Mouse (Mus musculus) kidney, embryonic 16.5 days (tissue): Measurements from ENCODE around the gene Vtcn1. TPM values are rescaled to one million over a fixed set of nuclear protein-coding genes. Genes with fewer than 3 reads are reported as not detected.

Experiments
- ATAC-seq: fragments of 200-750 bp; cut with Nextera tagmentation; 2 replicates; pipeline ENCODE4 v1.8.0; 2017; ENCODE audit warnings: moderate TSS enrichment; ENCODE audit not compliant: low FRiP score, low TSS enrichment
- H3K27ac ChIP-seq: fragments of 300-500 bp; sonication (generic); 2 replicates; pipeline ENCODE4 v1.5.1; 2014; ENCODE audit warnings: low read length
- H3K27me3 ChIP-seq: fragments of 300-500 bp; sonication (generic); 2 replicates; pipeline ENCODE4 v1.6.1; 2014; ENCODE audit warnings: low read length, control low read depth, mixed read lengths; ENCODE audit not compliant: insufficient read depth
- H3K36me3 ChIP-seq: fragments of 300-500 bp; sonication (generic); 2 replicates; pipeline ENCODE4 v1.6.1; 2014; ENCODE audit warnings: low read length, control low read depth, mixed read lengths; ENCODE audit not compliant: insufficient read depth
- H3K4me1 ChIP-seq: fragments of 300-500 bp; sonication (generic); 2 replicates; pipeline ENCODE4 v1.6.1; 2014; ENCODE audit warnings: low read length, control low read depth, mixed read lengths; ENCODE audit not compliant: insufficient read depth
- H3K4me2 ChIP-seq: fragments of 300-500 bp; sonication (generic); replicated peaks from 2 replicates; pipeline ENCODE4 v1.6.1; 2014; ENCODE audit warnings: low read depth, low read length
- H3K4me3 ChIP-seq: fragments of 300-500 bp; sonication (generic); 2 replicates; pipeline ENCODE4 v1.5.1; 2014; ENCODE audit warnings: mild to moderate bottlenecking, low read length
- H3K9ac ChIP-seq: fragments of 300-500 bp; sonication (generic); replicated peaks from 2 replicates; pipeline ENCODE4 v1.6.1; 2014; ENCODE audit warnings: low read length
- H3K9me3 ChIP-seq: fragments of 300-500 bp; sonication (generic); 2 replicates; pipeline ENCODE4 v1.6.1; 2016; ENCODE audit warnings: low read length, control low read depth
- WGBS: fragments of 180-500 bp; shearing (Covaris S2); extraction: QIAGEN DNeasy Blood & Tissue Kit; methylation state at CpG from one replicate; pipeline ENCODE4 v1.1.7; 2014; 5-methylcytosine and 5-hydroxymethylcytosine counted together
- polyA plus RNA-seq: library from polyadenylated mRNA; unstranded; fragments of >200 nt; fragmentation: Nextera tagmentation; extraction: Ambion mirVana; gene quantifications from 2 replicates; pipeline ENCODE4 v1.2.1, GENCODE M21; 2015

Gene Vtcn1
- polyA plus RNA-seq, 1 experiment from 2014 or later: 0.47 TPM

DNA sequence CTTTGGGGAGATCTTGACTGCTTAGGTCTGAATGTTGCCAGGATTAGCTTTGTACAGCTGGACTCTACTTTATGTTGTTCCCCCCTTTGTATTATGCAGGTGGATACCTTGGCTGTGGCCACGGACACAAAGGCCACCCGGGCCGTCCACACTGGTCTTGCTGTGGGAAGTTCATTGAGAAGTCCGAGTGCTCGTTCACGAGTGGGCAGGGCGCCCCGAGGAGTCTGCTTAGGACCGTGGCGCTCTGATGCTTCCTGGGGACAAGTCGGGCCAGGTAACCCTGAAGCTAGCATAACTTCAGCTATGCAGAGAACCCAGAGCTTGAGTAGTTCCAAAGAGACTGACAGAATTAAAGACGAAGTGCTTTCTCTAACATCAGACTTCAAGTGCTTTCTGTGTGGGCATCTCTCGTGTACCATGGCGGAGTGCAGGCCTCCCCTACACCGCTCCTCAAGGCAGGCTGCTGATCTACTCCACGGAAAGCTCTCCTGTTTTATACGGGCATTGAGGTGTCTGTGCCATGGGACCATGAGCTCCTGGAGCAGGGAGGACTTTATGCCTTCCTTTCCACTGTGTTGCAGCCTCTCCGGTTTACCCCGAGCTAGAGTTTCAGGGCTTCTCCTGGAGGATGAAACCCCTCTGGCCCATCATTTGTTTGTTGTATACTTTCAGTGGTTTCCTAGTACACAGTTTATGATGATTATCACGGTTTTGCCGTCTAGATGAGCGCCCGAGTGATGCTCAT is 106.2 kb downstream of the Vtcn1 start:
- H3K9ac ChIP-seq: no peak overlapping the region
- WGBS: 93% methylated on average over 23 of the region's 23 CpGs
- no peak overlapping the region for H3K4me2 ChIP-seq
- peaks cover 31% of the 10 kb centered on the region for H3K36me3 ChIP-seq
- no peak for ATAC-seq
- no peak overlapping the region for H3K4me3 ChIP-seq
- H3K27me3 ChIP-seq: no peaks in the 10 kb centered on the region
- no peaks in the 10 kb centered on the region for H3K4me1 ChIP-seq
- H3K9me3 ChIP-seq: no peaks in the 10 kb centered on the region
- no peak overlapping the region for H3K27ac ChIP-seq

DNA sequence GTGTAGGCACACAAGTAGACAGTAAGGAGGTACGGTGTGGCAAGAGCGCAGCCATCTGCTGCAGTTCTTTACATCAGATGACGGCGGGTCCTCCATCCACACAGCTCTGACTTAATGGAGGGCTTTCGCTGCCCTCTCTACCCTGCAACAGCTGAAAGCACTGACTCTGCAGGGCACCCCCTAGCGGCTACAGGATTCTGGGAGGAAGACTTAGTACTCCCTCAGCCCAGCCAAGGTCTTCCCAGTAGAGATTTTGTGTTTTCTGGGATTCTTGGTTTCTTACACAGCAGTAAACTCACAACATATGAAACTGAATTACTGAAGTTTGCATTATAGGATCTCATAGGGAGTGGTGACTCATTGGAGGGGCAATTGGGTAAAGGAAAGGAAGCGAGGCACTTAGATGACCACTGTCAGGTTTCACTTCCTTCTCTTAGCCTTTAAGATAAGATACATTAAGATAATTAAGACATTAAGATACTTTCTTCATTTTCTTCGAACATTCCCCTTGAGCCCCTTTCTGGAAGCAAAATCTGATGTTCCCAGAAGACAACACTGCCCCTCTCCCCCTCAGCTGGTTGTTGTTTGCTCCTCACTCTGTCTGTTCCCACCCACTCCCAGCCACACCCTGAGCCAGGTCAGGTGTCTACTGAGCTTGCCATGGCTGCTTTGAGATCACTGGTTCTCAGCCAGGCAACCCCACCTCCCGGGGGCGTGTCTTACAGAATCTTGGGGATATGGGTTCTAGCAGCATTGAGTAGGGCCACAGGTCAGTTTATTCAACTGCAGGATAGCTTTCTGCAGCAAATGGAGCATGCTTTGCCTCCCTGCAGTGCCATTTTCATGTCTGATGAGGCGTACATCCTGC is 107.1 kb downstream of the Vtcn1 start:
- Histone ChIP-seq H3K9me3 (no peaks in the 10 kb centered on the region), H3K36me3 (peaks cover 33% of the 10 kb centered on the region), H3K9ac (no peak overlapping the region), H3K4me2 (no peak overlapping the region), H3K27ac (no peak overlapping the region), H3K4me1 (no peaks in the 10 kb centered on the region), H3K27me3 (no peaks in the 10 kb centered on the region), H3K4me3 (no peak overlapping the region)
- ATAC-seq: 0 out of 2 replicates have a peak, but pooled peaks have one; percentile 20
- 77% methylated on average over 11 of the region's 11 CpGs for WGBS

DNA sequence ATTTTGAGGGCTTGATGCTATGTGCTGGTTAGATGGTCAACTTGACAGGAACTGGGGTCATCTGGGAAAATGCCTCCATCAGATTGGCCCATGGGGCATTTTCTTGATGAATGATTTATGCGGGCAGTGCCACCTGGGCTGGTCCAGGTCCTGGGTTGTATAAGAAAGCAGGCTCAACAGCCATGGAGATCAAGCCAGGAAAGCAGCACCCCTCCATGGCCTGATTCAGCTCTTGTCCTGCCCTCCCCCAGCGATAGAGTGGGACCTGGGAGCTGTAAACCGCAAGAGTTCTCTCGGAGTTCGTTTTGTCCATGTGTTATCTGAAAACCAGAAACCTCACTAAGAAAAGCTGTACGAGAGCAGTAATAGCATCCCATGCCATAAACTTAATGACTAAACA is 110.3 kb downstream of the Vtcn1 start:
- Histone ChIP-seq H3K27ac (no peak overlapping the region), H3K36me3 (peaks cover 30% of the 10 kb centered on the region), H3K9me3 (no peaks in the 10 kb centered on the region), H3K9ac (no peak overlapping the region), H3K27me3 (no peaks in the 10 kb centered on the region), H3K4me1 (no peaks in the 10 kb centered on the region), H3K4me2 (no peak overlapping the region), H3K4me3 (no peak overlapping the region)
- no peak for ATAC-seq
- 64% methylated on average over 6 of the region's 6 CpGs for WGBS

DNA sequence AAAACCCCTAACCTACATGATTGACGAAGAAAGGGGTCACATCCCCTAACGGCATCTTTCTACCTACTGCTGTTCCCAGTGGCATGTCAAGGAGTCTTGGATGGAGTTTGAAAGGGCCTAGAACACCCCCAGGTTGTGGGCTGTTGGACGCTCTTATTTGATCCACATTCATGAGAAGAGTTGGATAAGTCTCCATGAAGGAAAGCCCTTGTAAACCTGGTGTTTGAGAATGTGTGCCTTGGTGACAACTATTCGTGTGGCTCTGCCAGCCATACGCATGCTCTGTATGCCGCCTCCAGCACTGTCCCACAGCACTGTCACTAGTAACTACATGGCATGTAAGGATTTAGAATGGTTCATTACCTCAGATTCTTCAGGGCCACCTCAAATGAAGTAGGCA is 110.9 kb downstream of the Vtcn1 start:
- ATAC-seq: no peak
- H3K36me3 ChIP-seq: peaks cover 35% of the 10 kb centered on the region
- no peak overlapping the region for H3K9ac ChIP-seq
- no peak overlapping the region for H3K4me2 ChIP-seq
- no peaks in the 10 kb centered on the region for H3K4me1 ChIP-seq
- no peak overlapping the region for H3K4me3 ChIP-seq
- no peak overlapping the region for H3K27ac ChIP-seq
- no peaks in the 10 kb centered on the region for H3K9me3 ChIP-seq
- WGBS: 93% methylated on average over 6 of the region's 6 CpGs
- H3K27me3 ChIP-seq: no peaks in the 10 kb centered on the region

DNA sequence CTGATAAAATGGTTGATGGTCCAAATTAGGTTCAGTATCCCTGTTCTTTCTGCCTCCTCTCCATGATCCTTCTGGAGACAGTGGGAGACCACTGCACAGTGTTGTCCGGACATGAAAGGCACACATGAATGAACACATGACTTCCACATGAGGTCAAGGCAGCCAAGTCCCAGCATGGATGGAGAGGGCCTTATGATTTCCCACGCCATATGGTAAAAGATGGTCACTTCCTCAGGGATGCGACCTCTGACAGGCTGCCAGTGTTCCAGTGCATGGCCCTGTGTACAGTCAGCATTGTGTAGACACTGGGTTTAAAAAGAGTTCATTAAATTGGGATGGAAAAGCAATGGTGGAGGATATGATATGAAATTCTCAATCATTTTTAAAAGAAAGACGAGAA is 113.0 kb downstream of the Vtcn1 start:
- no peak for ATAC-seq
- Histone ChIP-seq H3K9me3 (no peaks in the 10 kb centered on the region), H3K27ac (no peak overlapping the region), H3K9ac (no peak overlapping the region), H3K27me3 (no peaks in the 10 kb centered on the region), H3K4me1 (no peaks in the 10 kb centered on the region), H3K4me2 (no peak overlapping the region), H3K4me3 (no peak overlapping the region), H3K36me3 (peaks cover 35% of the 10 kb centered on the region)
- 92% methylated on average over 4 of the region's 4 CpGs for WGBS

DNA sequence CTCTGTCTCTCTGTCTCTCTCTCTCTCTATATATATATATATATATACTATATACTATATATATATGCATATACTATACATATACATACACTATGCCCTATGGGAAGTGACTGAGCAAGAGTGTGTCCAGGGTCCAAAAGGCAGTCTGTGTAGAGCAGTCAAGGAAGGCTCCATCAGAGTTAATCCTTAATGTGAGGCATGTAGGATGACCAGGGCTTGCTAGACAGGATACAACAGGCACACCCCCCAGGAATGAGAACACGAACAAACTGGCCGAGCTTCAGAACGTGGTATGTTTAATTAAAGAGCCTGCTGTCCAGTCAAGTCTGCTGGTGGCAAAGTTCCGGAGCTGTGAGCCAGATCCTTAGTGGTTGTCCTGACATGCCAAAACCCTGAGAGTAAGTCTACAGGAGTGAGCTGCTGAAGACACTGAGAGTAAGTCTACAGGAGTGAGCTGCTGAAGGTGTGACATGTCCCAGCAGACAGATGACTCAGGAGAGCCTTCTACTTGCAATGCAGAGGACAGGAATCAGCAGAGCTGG is 115.3 kb downstream of the Vtcn1 start:
- Histone ChIP-seq H3K4me1 (no peaks in the 10 kb centered on the region), H3K27ac (no peak overlapping the region), H3K36me3 (peaks cover 52% of the 10 kb centered on the region), H3K9me3 (no peaks in the 10 kb centered on the region), H3K4me2 (no peak overlapping the region), H3K27me3 (no peaks in the 10 kb centered on the region), H3K9ac (no peak overlapping the region), H3K4me3 (no peak overlapping the region)
- peak; percentile 66 for ATAC-seq
- 91% methylated on average over 4 of the region's 4 CpGs for WGBS

Other genes starting within 250 kb of the Vtcn1 start
- gene Man1a2, start 140.0 kb upstream of the Vtcn1 start, polyA plus RNA-seq: 43.7 and 48.1 TPM in 2 replicates
- 7.0 and 7.7 TPM in 2 replicates for gene Trim45, start 96.7 kb downstream of the Vtcn1 start, polyA plus RNA-seq
- 17.8 and 21.2 TPM in 2 replicates for gene Ttf2, start 144.2 kb downstream of the Vtcn1 start, polyA plus RNA-seq
- 0.06 TPM in 1 of 2 replicates, not detected in the other for gene Cd101, start 204.1 kb downstream of the Vtcn1 start, polyA plus RNA-seq